Mouse (Mus musculus) embryonic fibroblast, embryonic 13.5 days (primary cell): Measurements from ENCODE around the gene Hus1.

Source experiments
- CTCF ChIP-seq: IDR thresholded peaks from 2 replicates; pipeline ENCODE4 v1.5.1; 2011; ENCODE audit warnings: mild to moderate bottlenecking, control low read depth, low read length, moderate library complexity, borderline replicate concordance; ENCODE audit not compliant: insufficient read depth
- POLR2A ChIP-seq: IDR thresholded peaks from 2 replicates; pipeline ENCODE4 v1.6.1; 2011; ENCODE audit warnings: low read depth, mild to moderate bottlenecking, control low read depth, low read length, moderate library complexity

- TF ChIP-seq POLR2A (no peak), CTCF (no peak)
Measured at GRCm38 (mm10) chr11:9020207-9020606, 9.2 kb upstream of the Hus1 start.
